Mouse (Mus musculus) forebrain, embryonic 16.5 days (tissue): ENCODE data around the gene Brms1. TPM values are rescaled to one million over a fixed set of nuclear protein-coding genes. Genes with fewer than 3 reads are reported as not detected.
A peak's percentile ranks its signal among the peaks of the same experiment; 100 is the strongest.
"Not testable (repeated sequence)": the region's sequence is repeated elsewhere in the genome, so short reads cannot be mapped to it uniquely, and the experiment has no call there.

Source experiments
- ATAC-seq: fragments of 200-750 bp; cut with Nextera tagmentation; 2 replicates; pipeline ENCODE4 v1.8.0; 2017; ENCODE audit warnings: mild to moderate bottlenecking, moderate library complexity
- H3K27ac ChIP-seq: fragments of 300-500 bp; sonication (generic); 2 replicates; pipeline ENCODE4 v1.5.1; 2014; ENCODE audit warnings: low read length, control low read depth
- H3K27me3 ChIP-seq: fragments of 300-500 bp; sonication (generic); replicated peaks from 2 replicates; pipeline ENCODE4 v1.6.1; 2014; ENCODE audit warnings: low read length; ENCODE audit not compliant: control insufficient read depth, insufficient read depth
- H3K36me3 ChIP-seq: fragments of 300-500 bp; sonication (generic); 2 replicates; pipeline ENCODE4 v1.6.1; 2014; ENCODE audit not compliant: control insufficient read depth, insufficient read depth
- H3K4me1 ChIP-seq: fragments of 300-500 bp; sonication (generic); replicated peaks from 2 replicates; pipeline ENCODE4 v1.6.1; 2014; ENCODE audit warnings: low read length; ENCODE audit not compliant: control insufficient read depth, insufficient read depth
- H3K4me2 ChIP-seq: fragments of 300-500 bp; sonication (generic); 2 replicates; pipeline ENCODE4 v1.6.1; 2014; ENCODE audit warnings: mild to moderate bottlenecking, low read length, control low read depth
- H3K4me3 ChIP-seq: fragments of 300-500 bp; sonication (generic); replicated peaks from 2 replicates; pipeline ENCODE4 v1.5.1; 2014; ENCODE audit warnings: mild to moderate bottlenecking, low read length, control low read depth
- H3K9ac ChIP-seq: fragments of 300-500 bp; sonication (generic); replicated peaks from 2 replicates; pipeline ENCODE4 v1.6.1; 2014; ENCODE audit warnings: low read depth, low read length, control low read depth
- H3K9me3 ChIP-seq: fragments of 300-500 bp; sonication (generic); 2 replicates; pipeline ENCODE4 v1.6.1; 2016; ENCODE audit warnings: low read length; ENCODE audit not compliant: control insufficient read depth
- WGBS: fragments of 180-500 bp; shearing (Covaris S2); extraction: QIAGEN DNeasy Blood & Tissue Kit; methylation state at CpG from one replicate; pipeline ENCODE4 v1.1.7; 2014; 5-methylcytosine and 5-hydroxymethylcytosine counted together
- polyA plus RNA-seq: library from polyadenylated mRNA; unstranded; fragments of >200 nt; fragmentation: Nextera tagmentation; extraction: Ambion mirVana; gene quantifications from 2 replicates; pipeline ENCODE4 v1.2.1, GENCODE M21; 2015

Brms1 gene
- 50.2 and 51.2 TPM in 2 replicates for polyA plus RNA-seq

DNA sequence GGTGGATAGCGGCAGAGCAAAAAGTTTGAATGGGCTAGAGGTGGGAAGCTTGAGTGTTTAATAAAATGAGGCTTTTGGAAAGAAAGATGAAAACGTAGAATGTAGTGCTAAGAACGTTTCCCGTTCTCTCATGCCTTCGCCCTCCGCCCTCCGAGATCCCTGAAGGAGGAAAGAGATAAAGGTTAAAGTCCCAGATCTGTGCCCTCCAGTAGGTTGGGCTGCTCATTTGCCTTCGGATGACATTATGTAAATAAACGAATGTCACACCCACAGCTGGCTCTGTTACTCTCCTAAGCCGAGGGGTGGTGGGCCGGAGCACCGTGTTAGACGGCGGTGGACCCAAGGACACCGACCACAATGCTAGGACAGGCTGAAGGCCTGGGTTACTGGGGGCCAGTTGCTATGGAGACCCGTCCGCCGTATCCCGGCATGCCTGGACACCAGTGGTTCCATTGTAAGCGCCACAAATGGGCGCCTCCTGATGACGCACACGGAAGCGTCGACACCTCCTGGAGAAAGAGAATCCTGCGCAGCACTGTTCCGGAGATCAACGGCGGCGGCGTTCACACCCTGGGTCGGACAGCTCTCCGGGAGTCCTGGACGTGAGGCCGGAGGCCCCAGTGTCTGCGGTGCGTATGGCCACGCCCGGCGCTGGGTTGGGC, at the start of gene Brms1:
Brms1 (plus strand) TSS at position 493 of the 662 bp plus-strand sequence.
- H3K4me1 ChIP-seq: peaks cover 36% of the 10 kb centered on the region
- peak within 1 kb of the TSS; percentile 83 for H3K4me2 ChIP-seq
- 0 out of 2 replicates have a peak, but pooled peaks cover 2% of the 10 kb centered on the region for H3K36me3 ChIP-seq
- peak within 1 kb of the TSS; percentile 84 for H3K4me3 ChIP-seq
- peak within 1 kb of the TSS; percentile 64 for H3K27ac ChIP-seq
- WGBS: 6% methylated on average over 40 of the region's 40 CpGs
- H3K9ac ChIP-seq: peak within 1 kb of the TSS; percentile 86
- H3K27me3 ChIP-seq: no peaks in the 10 kb centered on the region
- H3K9me3 ChIP-seq: no peaks in the 10 kb centered on the region
- ATAC-seq: peak; percentile 58

DNA sequence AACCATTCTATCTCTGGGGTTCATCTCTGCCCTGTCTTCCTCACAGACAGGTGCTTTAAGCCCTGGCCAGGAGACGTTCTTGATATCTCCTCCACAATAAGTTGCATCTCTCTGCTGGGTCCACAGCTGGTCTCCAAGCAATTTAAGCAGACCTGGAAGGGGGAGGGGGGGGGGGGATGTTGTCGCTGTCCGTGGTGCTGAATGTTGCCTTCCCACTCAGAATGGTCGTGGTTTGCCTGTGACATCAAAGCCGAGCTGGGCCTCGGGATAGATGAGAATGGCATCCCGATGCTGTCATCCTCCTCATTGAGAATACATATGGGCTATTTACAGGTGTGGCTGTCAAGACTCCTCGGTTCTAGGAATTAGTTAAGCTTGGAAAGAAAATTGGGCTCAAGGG, 48.8 kb upstream of the Brms1 start:
- peaks cover 37% of the 10 kb centered on the region for H3K4me1 ChIP-seq
- H3K27me3 ChIP-seq: peaks cover 24% of the 10 kb centered on the region; the same call in 1 of the 2 replicates
- 17% methylated on average over 8 of the region's 8 CpGs for WGBS

DNA sequence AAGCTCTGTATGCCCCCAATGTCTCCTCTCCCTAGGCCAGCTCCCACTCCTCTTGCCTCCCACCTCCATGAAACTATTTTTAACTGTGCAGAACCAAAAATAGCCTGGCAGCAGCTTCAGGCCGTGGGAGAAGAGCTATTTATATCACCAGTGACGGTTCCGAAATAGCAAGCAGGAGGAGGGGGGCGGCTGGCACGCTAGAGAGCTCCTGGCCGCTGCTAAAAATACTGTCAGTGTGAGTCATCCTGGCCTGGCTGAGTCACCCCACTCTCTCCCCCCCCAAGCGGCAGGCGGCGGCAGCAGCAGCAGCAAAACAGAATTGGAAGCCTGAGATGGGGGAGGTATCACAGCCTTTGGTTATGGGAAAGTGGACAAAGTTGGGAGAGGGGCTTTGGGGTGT, 48.2 kb upstream of the Brms1 start:
- 3% methylated on average over 9 of the region's 9 CpGs for WGBS
- Histone ChIP-seq H3K9me3 (no peaks in the 10 kb centered on the region), H3K4me3 (no peak overlapping the region), H3K27ac (no peak overlapping the region), H3K4me2 (no peak overlapping the region), H3K36me3 (no peaks in the 10 kb centered on the region), H3K4me1 (peaks cover 37% of the 10 kb centered on the region), H3K9ac (no peak overlapping the region), H3K27me3 (peaks cover 21% of the 10 kb centered on the region; the same call in 1 of the 2 replicates)
- peak; percentile 29; the same call in 1 of the 2 replicates for ATAC-seq

More for the DNA sequence above, 48.8 kb upstream of the Brms1 start:
- H3K9ac ChIP-seq: no peak overlapping the region
- no peaks in the 10 kb centered on the region for H3K36me3 ChIP-seq
- H3K9me3 ChIP-seq: no peaks in the 10 kb centered on the region
- H3K27ac ChIP-seq: no peak overlapping the region
- H3K4me3 ChIP-seq: no peak overlapping the region
- H3K4me2 ChIP-seq: no peak overlapping the region
- ATAC-seq: no peak

DNA sequence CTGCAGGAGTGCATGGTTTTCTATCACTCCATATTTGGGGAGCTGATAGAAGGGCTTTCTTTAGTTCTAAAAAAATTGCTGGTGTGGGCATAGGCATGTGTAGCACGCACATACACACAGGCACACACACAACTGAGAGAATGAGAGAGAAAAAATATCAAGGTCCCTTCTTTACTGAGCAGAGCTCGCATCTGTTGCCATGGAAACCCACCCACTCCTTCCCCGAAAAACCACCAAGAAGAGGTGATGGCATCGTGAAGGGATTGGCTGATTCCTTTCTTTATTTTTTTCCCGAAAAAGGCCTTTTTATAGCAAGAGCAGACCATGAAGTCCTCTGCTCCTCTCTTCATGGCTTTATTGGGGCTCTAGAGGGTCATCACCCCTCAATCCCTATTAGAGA, 47.1 kb upstream of the Brms1 start:
- Histone ChIP-seq H3K36me3 (no peaks in the 10 kb centered on the region), H3K27ac (peak overlapping the region; percentile 63), H3K4me1 (peaks cover 32% of the 10 kb centered on the region)

DNA sequence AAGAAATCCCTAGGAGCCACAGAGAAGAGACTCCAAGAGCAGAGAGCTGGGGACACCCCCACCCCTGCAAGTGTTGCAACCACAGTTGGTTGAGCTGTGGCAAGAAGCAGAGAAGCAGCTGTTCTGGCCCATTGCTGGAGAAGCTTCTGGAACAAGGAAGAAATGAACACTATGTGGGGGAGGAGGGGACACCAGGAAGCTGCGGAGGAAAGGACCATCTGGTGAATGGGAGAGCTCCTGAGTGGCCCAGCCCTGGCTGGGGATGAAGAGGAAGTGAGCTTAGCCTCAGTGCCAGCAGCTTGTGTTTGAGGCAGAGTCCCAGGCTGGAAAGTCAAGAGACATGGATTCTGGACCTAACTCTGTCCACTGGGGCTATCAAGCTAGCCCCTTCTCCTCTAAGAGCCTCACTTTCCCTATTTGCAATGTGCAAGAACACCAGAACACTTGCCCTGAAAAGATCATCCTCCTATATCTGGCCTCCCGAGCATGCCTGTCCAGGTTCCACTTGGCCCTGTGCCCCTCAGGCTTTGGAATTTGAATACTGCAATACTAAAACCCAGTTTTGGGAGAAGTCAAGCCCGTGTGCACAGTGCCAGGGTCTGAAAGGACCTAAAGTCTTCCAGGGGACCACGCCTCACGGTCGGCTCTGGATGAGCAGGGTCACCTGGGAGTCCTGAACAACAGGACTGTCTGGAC, 41.6 kb upstream of the Brms1 start:
- Histone ChIP-seq H3K9ac (no peak overlapping the region), H3K27ac (no peak overlapping the region), H3K4me3 (no peak overlapping the region), H3K27me3 (no peaks in the 10 kb centered on the region), H3K4me2 (no peak overlapping the region), H3K36me3 (no peaks in the 10 kb centered on the region), H3K9me3 (no peaks in the 10 kb centered on the region), H3K4me1 (peaks cover 14% of the 10 kb centered on the region)
- no peak for ATAC-seq
- WGBS: 72% methylated on average over 6 of the region's 6 CpGs

More for the DNA sequence above, 47.1 kb upstream of the Brms1 start:
- H3K4me3 ChIP-seq: no peak overlapping the region
- no peak overlapping the region; the same call in 1 of the 2 replicates for H3K4me2 ChIP-seq
- no peak overlapping the region for H3K9ac ChIP-seq
- no peaks in the 10 kb centered on the region for H3K9me3 ChIP-seq
- ATAC-seq: no peak; the same call in 1 of the 2 replicates
- WGBS: 44% methylated on average over 5 of the region's 5 CpGs
- H3K27me3 ChIP-seq: peaks cover 10% of the 10 kb centered on the region; the same call in 1 of the 2 replicates

DNA sequence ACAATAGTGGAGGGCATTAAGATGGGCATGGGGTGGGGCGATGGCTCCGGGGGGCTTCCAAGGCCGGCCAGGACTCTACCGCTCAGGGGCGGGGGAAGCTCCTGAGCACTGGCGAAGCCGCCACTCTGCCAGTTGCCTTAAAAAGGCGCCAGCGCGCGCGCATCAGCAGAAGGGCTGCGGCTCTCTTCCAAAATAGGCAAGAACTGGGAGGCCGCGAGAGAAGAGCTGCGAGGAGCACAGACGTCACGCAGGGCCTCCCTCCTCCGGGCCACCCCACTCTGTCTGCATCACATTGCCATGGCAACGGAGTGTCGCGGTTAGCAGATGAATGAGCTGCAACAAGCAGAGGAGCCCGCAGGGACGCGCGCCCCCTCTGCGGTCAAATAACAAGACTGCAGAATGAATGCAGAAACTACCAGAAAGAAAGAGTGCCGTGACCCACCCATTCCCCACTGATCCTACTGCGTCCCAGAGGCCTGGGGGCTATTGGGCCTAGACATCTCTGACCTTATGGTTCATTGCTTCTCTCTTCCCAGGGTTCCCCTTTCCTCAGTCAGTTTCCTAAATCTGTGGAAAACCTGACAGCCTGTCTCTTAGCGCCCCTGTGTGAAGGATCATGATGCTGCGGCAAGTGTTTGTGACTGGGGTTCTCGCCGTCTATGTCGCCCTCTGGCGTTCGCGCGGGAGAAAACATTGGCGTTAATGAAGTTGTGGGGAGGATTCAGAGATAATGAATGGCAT, 39.3 kb upstream of the Brms1 start:
- Histone ChIP-seq H3K4me2 (peak overlapping the region; percentile 69), H3K4me3 (peak overlapping the region; percentile 41), H3K9ac (peak overlapping the region; percentile 57), H3K4me1 (peaks cover 14% of the 10 kb centered on the region), H3K36me3 (no peaks in the 10 kb centered on the region), H3K27ac (peak overlapping the region; percentile 92), H3K9me3 (no peaks in the 10 kb centered on the region), H3K27me3 (no peaks in the 10 kb centered on the region)
- WGBS: under 1% methylated on average over 39 of the region's 39 CpGs
- peak; percentile 99 for ATAC-seq

DNA sequence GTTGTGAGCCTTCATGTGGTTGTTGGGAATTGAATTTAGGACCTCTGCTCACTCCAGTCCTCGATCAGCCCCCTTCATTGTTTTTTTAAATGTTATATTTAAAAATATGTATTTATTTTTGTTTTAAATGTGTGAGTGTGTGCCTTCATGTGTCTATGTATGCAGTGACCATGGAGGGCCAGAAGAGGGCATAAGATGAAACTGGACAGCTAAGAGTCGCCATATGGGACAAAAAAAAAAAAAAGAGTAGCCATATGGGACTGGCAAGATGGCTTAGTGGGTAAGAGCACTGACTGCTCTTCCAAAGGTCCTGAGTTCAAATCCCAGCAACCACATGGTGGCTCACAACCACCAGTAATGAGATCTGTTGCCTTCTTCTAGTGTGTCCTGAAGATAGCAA, 37.5 kb upstream of the Brms1 start:
- not testable (repeated sequence) for H3K4me3 ChIP-seq, H3K9ac ChIP-seq, H3K27me3 ChIP-seq, ATAC-seq, H3K27ac ChIP-seq, H3K36me3 ChIP-seq, H3K9me3 ChIP-seq, H3K4me2 ChIP-seq
- 64% methylated on average over 2 of the region's 2 CpGs for WGBS
- peaks cover 14% of the 10 kb centered on the region for H3K4me1 ChIP-seq

DNA sequence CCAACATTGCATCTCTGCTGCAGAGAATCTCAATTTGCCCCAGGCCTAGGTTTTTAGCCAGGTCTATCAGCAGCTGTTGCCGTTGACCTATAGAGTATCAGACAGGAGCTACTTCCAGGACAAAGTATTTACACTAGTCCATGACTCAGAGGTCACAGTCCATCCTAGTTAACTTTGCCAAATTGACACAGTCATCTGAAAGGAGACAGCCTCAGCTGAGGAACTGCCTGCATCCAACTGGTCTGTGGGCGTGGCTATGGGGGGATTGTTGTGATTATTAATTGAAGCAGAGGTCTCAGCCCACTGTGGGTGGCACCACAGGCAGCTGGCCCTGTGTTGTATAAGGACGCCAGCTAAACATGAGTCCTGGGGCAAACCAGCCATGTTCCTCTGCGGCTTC, 36.2 kb upstream of the Brms1 start:
- Histone ChIP-seq H3K4me3 (no peak overlapping the region), H3K9me3 (no peaks in the 10 kb centered on the region), H3K36me3 (no peaks in the 10 kb centered on the region), H3K27me3 (no peaks in the 10 kb centered on the region), H3K27ac (no peak overlapping the region), H3K4me2 (no peak overlapping the region), H3K9ac (no peak overlapping the region), H3K4me1 (peaks cover 8% of the 10 kb centered on the region)
- no peak for ATAC-seq
- WGBS: 71% methylated on average over 4 of the region's 4 CpGs

DNA sequence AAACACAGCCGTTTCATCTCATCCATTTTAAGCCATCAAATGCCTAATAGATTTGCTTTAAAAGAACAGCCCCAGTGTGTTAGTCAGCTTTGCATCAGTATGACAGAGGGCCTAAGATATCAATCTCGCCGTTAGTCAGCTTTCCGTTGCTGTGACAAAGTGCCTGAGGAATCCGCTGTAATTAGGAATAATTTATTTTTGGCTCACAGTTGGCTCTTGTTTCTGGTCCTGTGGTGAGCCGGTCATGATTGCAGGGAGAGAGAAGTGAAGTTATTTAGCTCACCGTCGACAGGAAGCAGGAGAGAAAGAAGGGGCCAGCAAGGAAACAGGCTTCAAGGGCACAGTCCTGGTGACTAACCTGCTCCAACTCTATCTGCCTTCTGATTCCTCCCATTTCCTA, 28.0 kb upstream of the Brms1 start:
- Histone ChIP-seq H3K9ac (no peak overlapping the region), H3K4me2 (no peak overlapping the region), H3K27ac (no peak overlapping the region), H3K9me3 (no peaks in the 10 kb centered on the region), H3K4me1 (peaks cover 5% of the 10 kb centered on the region; the same call in 1 of the 2 replicates), H3K36me3 (no peaks in the 10 kb centered on the region), H3K27me3 (no peaks in the 10 kb centered on the region), H3K4me3 (no peak overlapping the region)
- no peak for ATAC-seq
- WGBS: 55% methylated on average over 8 of the region's 8 CpGs
